In the genomic region with DNA sequence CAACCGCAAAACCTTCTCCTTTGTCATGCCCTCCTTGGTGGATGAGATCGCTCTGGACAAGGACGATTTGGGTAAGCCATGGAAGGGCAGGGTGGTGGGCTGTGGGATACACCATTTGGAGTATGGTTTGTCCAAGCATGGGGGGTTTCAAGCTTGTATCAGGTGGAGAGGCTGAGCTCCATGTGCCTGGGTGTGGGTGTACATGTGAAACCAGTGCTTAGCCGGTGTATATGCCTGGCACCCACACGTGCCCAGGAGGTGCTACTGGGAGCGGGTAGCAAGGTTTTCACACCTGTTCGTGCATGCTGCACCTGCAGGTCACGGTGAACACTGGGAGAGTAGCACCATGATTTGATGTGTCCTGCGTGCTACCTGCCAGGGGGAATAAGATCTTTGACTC, we compare ENCODE assay signal across 7 mouse cellular contexts. TPM values are rescaled to one million over a fixed set of nuclear protein-coding genes. Genes with fewer than 3 reads are reported as not detected.
DNase-seq lines count a peak whose midpoint lies in the region; ATAC-seq and TF ChIP-seq lines count a peak whose summit lies in the region.

No protein-coding gene starts in this region.

- H3K9ac ChIP-seq in liver, adult 2 months (ENCODE audit: low read depth, low read length), result peak overlapping the region; percentile 94
- H3K9ac ChIP-seq in forebrain, embryonic 15.5 days (replicated peaks), result no peak overlapping the region
- peak overlapping the region; percentile 96 for H3K9ac ChIP-seq in liver, embryonic 11.5 days (ENCODE audit: low read depth, low read length)
- no peak overlapping the region for H3K9ac ChIP-seq in stomach, embryonic 14.5 days (replicated peaks; ENCODE audit: low read depth, low read length)

- no peaks in the 10 kb centered on the region for H3K27me3 ChIP-seq in liver, adult 2 months (ENCODE audit: control insufficient read depth, insufficient read depth, low read length)
- H3K27me3 ChIP-seq in forebrain, embryonic 15.5 days, result no peaks in the 10 kb centered on the region
- H3K27me3 ChIP-seq in liver, embryonic 11.5 days (replicated peaks; ENCODE audit: control insufficient read depth, insufficient read depth, low read length), result no peaks in the 10 kb centered on the region
- H3K27me3 ChIP-seq in stomach, embryonic 14.5 days (ENCODE audit: control insufficient read depth, insufficient read depth, low read length), result no peaks in the 10 kb centered on the region

- H3K4me1 ChIP-seq in liver, adult 2 months (ENCODE audit: control insufficient read depth, insufficient read depth, low read length), result peaks cover 19% of the 10 kb centered on the region
- peaks cover 14% of the 10 kb centered on the region for H3K4me1 ChIP-seq in forebrain, embryonic 15.5 days
- H3K4me1 ChIP-seq in liver, embryonic 11.5 days (replicated peaks; ENCODE audit: control insufficient read depth, insufficient read depth, low read length), result peaks cover 14% of the 10 kb centered on the region
- H3K4me1 ChIP-seq in stomach, embryonic 14.5 days (ENCODE audit: control insufficient read depth, insufficient read depth, low read length), result 0 out of 2 replicates have a peak, but pooled peaks cover 8% of the 10 kb centered on the region

- WGBS in liver, adult 2 months, result 26% methylated on average over 9 of the region's 9 CpGs
- WGBS in forebrain, embryonic 15.5 days, result 84% methylated on average over 9 of the region's 9 CpGs
- 83% methylated on average over 9 of the region's 9 CpGs for WGBS in liver, embryonic 11.5 days
- 78% methylated on average over 9 of the region's 9 CpGs for WGBS in stomach, embryonic 14.5 days

- TF ChIP-seq CTCF in liver, adult 2 months (IDR thresholded peaks at IDR 0.05; ENCODE audit: low read depth, low read length), result no peak

- H3K9me3 ChIP-seq in forebrain, embryonic 15.5 days, result no peaks in the 10 kb centered on the region
- no peaks in the 10 kb centered on the region for H3K9me3 ChIP-seq in liver, embryonic 11.5 days (ENCODE audit: control insufficient read depth, low read length)
- no peaks in the 10 kb centered on the region for H3K9me3 ChIP-seq in stomach, embryonic 14.5 days (ENCODE audit: control insufficient read depth, low read depth, low read length)

- H3K36me3 ChIP-seq in liver, adult 2 months (ENCODE audit: control insufficient read depth, insufficient read depth, low read length), result peaks cover 18% of the 10 kb centered on the region
- H3K36me3 ChIP-seq in forebrain, embryonic 15.5 days, result peaks cover 33% of the 10 kb centered on the region
- peaks cover 29% of the 10 kb centered on the region for H3K36me3 ChIP-seq in liver, embryonic 11.5 days (ENCODE audit: control insufficient read depth, insufficient read depth, low read length)
- peaks cover 24% of the 10 kb centered on the region for H3K36me3 ChIP-seq in stomach, embryonic 14.5 days (ENCODE audit: control insufficient read depth, insufficient read depth, low read length)

- peak overlapping the region; percentile 95 for H3K4me3 ChIP-seq in liver, adult 2 months (ENCODE audit: insufficient read depth, low read depth, low read length)
- H3K4me3 ChIP-seq in forebrain, embryonic 15.5 days, result peak overlapping the region; percentile 61; the same call in 1 of the 2 replicates
- H3K4me3 ChIP-seq in liver, embryonic 11.5 days (ENCODE audit: low read depth, low read length), result peak overlapping the region; percentile 94
- H3K4me3 ChIP-seq in stomach, embryonic 14.5 days (ENCODE audit: low read depth, low read length), result no peak overlapping the region

- peak overlapping the region; percentile 90; the same call in 1 of the 2 replicates for H3K4me2 ChIP-seq in forebrain, embryonic 15.5 days (replicated peaks)
- peak overlapping the region; percentile 93 for H3K4me2 ChIP-seq in liver, embryonic 11.5 days
- H3K4me2 ChIP-seq in stomach, embryonic 14.5 days (replicated peaks; ENCODE audit: low read depth, low read length), result peak overlapping the region; percentile 84

- no peak for TF ChIP-seq POLR2A in liver, adult 2 months (IDR thresholded peaks at IDR 0.05; ENCODE audit: extremely low read depth, insufficient read depth, low read length)

- peak overlapping the region; percentile 96 for H3K27ac ChIP-seq in liver, adult 2 months (replicated peaks; ENCODE audit: insufficient read depth, low read depth, low read length)
- no peak overlapping the region for H3K27ac ChIP-seq in forebrain, embryonic 15.5 days (replicated peaks)
- peak overlapping the region; percentile 47; the same call in 1 of the 2 replicates for H3K27ac ChIP-seq in liver, embryonic 11.5 days (ENCODE audit: low read depth, low read length)
- no peak overlapping the region for H3K27ac ChIP-seq in stomach, embryonic 14.5 days (ENCODE audit: low read length)

- H3K79me2 ChIP-seq in liver, adult 2 months (ENCODE audit: control insufficient read depth, insufficient read depth, low read length), result peaks cover 13% of the 10 kb centered on the region

- peak; percentile 60 for DNase-seq in liver, adult 2 months (ENCODE audit: extremely low read depth, low read depth, low spot score)
- DNase-seq in liver, result no peak
- DNase-seq in liver, embryonic 11.5 days (ENCODE audit: low spot score), result no peak
- DNase-seq in lung, postnatal 36 days, result no peak

- no peak for ATAC-seq in forebrain, embryonic 15.5 days (replicated peaks)
- no peak for ATAC-seq in liver, embryonic 11.5 days (replicated peaks; ENCODE audit: low FRiP score)
- no peak for ATAC-seq in stomach, embryonic 14.5 days (ENCODE audit: insufficient number of reproducible peaks, insufficient read depth, low FRiP score, low read depth)
- no peak for ATAC-seq in activated CD4-positive, CD25-positive, alpha-beta regulatory T cell, adult 4 months

RNA-seq across cellular contexts. Expression of gene Slc37a4, which starts 1.9 kb away (rescaled TPM):
- total RNA-seq in liver, adult 2 months (2014; rRNA removed), result 250 and 307 TPM in 2 replicates
- polyA plus RNA-seq in liver, adult 2 months (2012; rRNA removed), result 153 and 185 TPM in 2 replicates
- 36.1 and 37.4 TPM in 2 replicates for polyA plus RNA-seq in forebrain, embryonic 15.5 days (2015; fragmentation: Nextera tagmentation; extraction: Ambion mirVana)
- polyA plus RNA-seq in liver, embryonic 11.5 days (2014; fragmentation: Nextera tagmentation; extraction: Ambion mirVana), result 33.2 TPM in 2 replicates
- polyA plus RNA-seq in stomach, embryonic 14.5 days (2014; fragmentation: Nextera tagmentation; extraction: Ambion mirVana), result 22.3 and 23.7 TPM in 2 replicates
- polyA plus RNA-seq in activated CD4-positive, CD25-positive, alpha-beta regulatory T cell, adult 4 months (2017; shearing (Covaris generic)), result 10 to 100 TPM; 14.1 to 17.1 TPM

RNA-seq across cellular contexts. Expression of gene Rps25, which starts 8.4 kb away (rescaled TPM):
- total RNA-seq in liver, adult 2 months (2014; rRNA removed), result 455 and 516 TPM in 2 replicates
- polyA plus RNA-seq in liver, adult 2 months (2012; rRNA removed), result 82.7 and 98.8 TPM in 2 replicates
- polyA plus RNA-seq in forebrain, embryonic 15.5 days (2015; fragmentation: Nextera tagmentation; extraction: Ambion mirVana), result 1,070 and 1,143 TPM in 2 replicates
- 2,656 and 2,838 TPM in 2 replicates for polyA plus RNA-seq in liver, embryonic 11.5 days (2014; fragmentation: Nextera tagmentation; extraction: Ambion mirVana)
- polyA plus RNA-seq in stomach, embryonic 14.5 days (2014; fragmentation: Nextera tagmentation; extraction: Ambion mirVana), result 2,532 and 2,694 TPM in 2 replicates
- polyA plus RNA-seq in activated CD4-positive, CD25-positive, alpha-beta regulatory T cell, adult 4 months (2017; shearing (Covaris generic)), result 1,000 to 10,000 TPM; 3,659 to 4,118 TPM

RNA-seq across cellular contexts. Expression of gene Trappc4, which starts 8.8 kb away (rescaled TPM):
- 31.0 and 35.0 TPM in 2 replicates for total RNA-seq in liver, adult 2 months (2014; rRNA removed)
- polyA plus RNA-seq in liver, adult 2 months (2012; rRNA removed), result 28.0 and 30.7 TPM in 2 replicates
- polyA plus RNA-seq in forebrain, embryonic 15.5 days (2015; fragmentation: Nextera tagmentation; extraction: Ambion mirVana), result 320 and 321 TPM in 2 replicates
- polyA plus RNA-seq in liver, embryonic 11.5 days (2014; fragmentation: Nextera tagmentation; extraction: Ambion mirVana), result 99.5 and 107 TPM in 2 replicates
- polyA plus RNA-seq in stomach, embryonic 14.5 days (2014; fragmentation: Nextera tagmentation; extraction: Ambion mirVana), result 118 and 123 TPM in 2 replicates
- 100 to 1,000 TPM; 119 to 162 TPM for polyA plus RNA-seq in activated CD4-positive, CD25-positive, alpha-beta regulatory T cell, adult 4 months (2017; shearing (Covaris generic))

RNA-seq across cellular contexts. Expression of gene Hyou1, which starts 19.3 kb away (rescaled TPM):
- total RNA-seq in liver, adult 2 months (2014; rRNA removed), result 87.8 and 131 TPM in 2 replicates
- polyA plus RNA-seq in liver, adult 2 months (2012; rRNA removed), result 75.0 and 111 TPM in 2 replicates
- polyA plus RNA-seq in forebrain, embryonic 15.5 days (2015; fragmentation: Nextera tagmentation; extraction: Ambion mirVana), result 21.6 and 22.0 TPM in 2 replicates
- 37.1 and 37.7 TPM in 2 replicates for polyA plus RNA-seq in liver, embryonic 11.5 days (2014; fragmentation: Nextera tagmentation; extraction: Ambion mirVana)
- 22.1 and 29.4 TPM in 2 replicates for polyA plus RNA-seq in stomach, embryonic 14.5 days (2014; fragmentation: Nextera tagmentation; extraction: Ambion mirVana)
- polyA plus RNA-seq in activated CD4-positive, CD25-positive, alpha-beta regulatory T cell, adult 4 months (2017; shearing (Covaris generic)), result 10 to 100 TPM; 15.7 to 20.3 TPM

RNA-seq across cellular contexts. Expression of gene Ccdc84, which starts 19.8 kb away (rescaled TPM):
- total RNA-seq in liver, adult 2 months (2014; rRNA removed), result 8.8 and 10.2 TPM in 2 replicates
- 14.7 and 22.0 TPM in 2 replicates for polyA plus RNA-seq in liver, adult 2 months (2012; rRNA removed)
- polyA plus RNA-seq in forebrain, embryonic 15.5 days (2015; fragmentation: Nextera tagmentation; extraction: Ambion mirVana), result 34.6 and 35.1 TPM in 2 replicates
- 25.0 and 26.1 TPM in 2 replicates for polyA plus RNA-seq in liver, embryonic 11.5 days (2014; fragmentation: Nextera tagmentation; extraction: Ambion mirVana)
- polyA plus RNA-seq in stomach, embryonic 14.5 days (2014; fragmentation: Nextera tagmentation; extraction: Ambion mirVana), result 27.0 and 30.7 TPM in 2 replicates
- 10 to 100 TPM; 20.3 to 27.3 TPM for polyA plus RNA-seq in activated CD4-positive, CD25-positive, alpha-beta regulatory T cell, adult 4 months (2017; shearing (Covaris generic))

Comparison
In these comparisons a context has a peak if more than half of its experiments do, and no peak if none do; other contexts are left out.
1. RNA of gene Rps25, which starts 8.4 kb away (polyA plus RNA-seq): 3,659 to 4,118 TPM in activated CD4-positive, CD25-positive, alpha-beta regulatory T cell, adult 4 months, 2,656 to 2,838 TPM in liver, embryonic 11.5 days, 2,532 to 2,694 TPM in stomach, embryonic 14.5 days and 1,070 to 1,143 TPM in forebrain, embryonic 15.5 days; 82.7 to 98.8 TPM in liver, adult 2 months; every median in the first group is over 10 times any median in the second.
2. H3K27ac ChIP-seq: peak in liver, adult 2 months (single experiment) and liver, embryonic 11.5 days (single experiment); none in forebrain, embryonic 15.5 days (single experiment) and stomach, embryonic 14.5 days (single experiment).
3. H3K9ac ChIP-seq: peak in liver, adult 2 months (single experiment) and liver, embryonic 11.5 days (single experiment); none in forebrain, embryonic 15.5 days (single experiment) and stomach, embryonic 14.5 days (single experiment).
4. Peak in every context shown above with its lines, with median percentiles within 50 percentile points of each other: H3K4me2 ChIP-seq.